Comparison of ENCODE assay signal across 7 mouse cellular contexts in the genomic region with DNA sequence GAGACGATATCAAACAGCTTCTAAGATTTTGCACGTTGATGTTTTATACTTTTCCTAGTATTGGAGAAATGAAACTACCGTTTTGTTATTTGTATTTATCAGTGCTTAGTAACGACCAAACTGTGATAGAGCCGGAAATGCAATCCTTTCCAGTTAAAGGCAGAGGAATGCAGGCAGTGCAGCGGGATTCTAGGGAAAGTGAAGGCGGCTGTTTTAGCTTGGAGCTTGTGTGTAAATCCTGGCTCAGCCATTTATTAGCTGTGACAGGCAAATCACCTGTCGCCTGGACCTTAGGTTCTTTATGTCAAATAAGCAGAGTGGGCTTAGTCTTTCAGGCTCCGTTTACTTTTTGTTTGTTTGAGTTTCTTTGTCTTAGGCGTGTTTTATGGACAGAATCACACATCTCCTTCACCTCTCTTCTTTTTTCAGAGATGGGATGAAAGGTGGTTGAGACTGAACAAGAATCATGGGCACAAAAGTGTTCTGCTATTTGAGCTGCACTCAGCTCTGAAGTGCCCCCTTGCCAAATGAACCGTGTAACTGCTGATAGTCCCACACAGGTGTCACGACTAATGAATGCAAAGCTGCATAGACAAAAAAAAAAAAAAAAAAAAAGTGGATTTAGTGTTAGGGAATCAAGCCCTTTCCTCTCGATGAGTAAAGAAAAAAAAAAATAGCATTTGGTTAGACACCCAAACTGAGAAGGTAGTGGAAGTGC. TPM values are rescaled to one million over a fixed set of nuclear protein-coding genes. Genes with fewer than 3 reads are reported as not detected.
DNase-seq lines count a peak whose midpoint lies in the region; ATAC-seq lines count a peak whose summit lies in the region.

No protein-coding gene starts in this region.

- H3K27me3 ChIP-seq in embryonic facial prominence, embryonic 11.5 days (ENCODE audit: control insufficient read depth, insufficient read depth, low read length): no peaks in the 10 kb centered on the region
- H3K27me3 ChIP-seq in hindbrain, embryonic 12.5 days: no peaks in the 10 kb centered on the region
- no peaks in the 10 kb centered on the region for H3K27me3 ChIP-seq in liver, embryonic 15.5 days
- no peaks in the 10 kb centered on the region for H3K27me3 ChIP-seq in stomach, embryonic 15.5 days (replicated peaks)

- no peaks in the 10 kb centered on the region for H3K9me3 ChIP-seq in embryonic facial prominence, embryonic 11.5 days (replicated peaks; ENCODE audit: control insufficient read depth, low read length)
- no peaks in the 10 kb centered on the region for H3K9me3 ChIP-seq in hindbrain, embryonic 12.5 days (replicated peaks)
- no peaks in the 10 kb centered on the region for H3K9me3 ChIP-seq in liver, embryonic 15.5 days (replicated peaks)
- no peaks in the 10 kb centered on the region for H3K9me3 ChIP-seq in stomach, embryonic 15.5 days

- peak overlapping the region; percentile 77 for H3K4me2 ChIP-seq in embryonic facial prominence, embryonic 11.5 days (ENCODE audit: low read depth, low read length)
- peak overlapping the region; percentile 77 for H3K4me2 ChIP-seq in hindbrain, embryonic 12.5 days (replicated peaks)
- peak overlapping the region; percentile 99 for H3K4me2 ChIP-seq in liver, embryonic 15.5 days
- peak overlapping the region; percentile 95 for H3K4me2 ChIP-seq in stomach, embryonic 15.5 days

- no peak overlapping the region for H3K9ac ChIP-seq in embryonic facial prominence, embryonic 11.5 days (replicated peaks; ENCODE audit: low read length)
- H3K9ac ChIP-seq in hindbrain, embryonic 12.5 days: no peak overlapping the region
- H3K9ac ChIP-seq in liver, embryonic 15.5 days: peak overlapping the region; percentile 13
- H3K9ac ChIP-seq in stomach, embryonic 15.5 days: no peak overlapping the region

- H3K4me1 ChIP-seq in embryonic facial prominence, embryonic 11.5 days (ENCODE audit: control insufficient read depth, insufficient read depth, low read length): no peaks in the 10 kb centered on the region
- H3K4me1 ChIP-seq in hindbrain, embryonic 12.5 days: peaks cover 15% of the 10 kb centered on the region
- peaks cover 37% of the 10 kb centered on the region for H3K4me1 ChIP-seq in liver, embryonic 15.5 days (replicated peaks)
- 0 out of 2 replicates have a peak, but pooled peaks cover 8% of the 10 kb centered on the region for H3K4me1 ChIP-seq in stomach, embryonic 15.5 days

- no peak overlapping the region for H3K27ac ChIP-seq in embryonic facial prominence, embryonic 11.5 days (replicated peaks; ENCODE audit: low read depth, low read length)
- H3K27ac ChIP-seq in hindbrain, embryonic 12.5 days: no peak overlapping the region
- no peak overlapping the region; the same call in none of the 2 replicates for H3K27ac ChIP-seq in liver, embryonic 15.5 days (replicated peaks)
- 0 out of 2 replicates have a peak overlapping the region, but pooled peaks have one; percentile 51 for H3K27ac ChIP-seq in stomach, embryonic 15.5 days

- WGBS in embryonic facial prominence, embryonic 11.5 days: 7% methylated on average over 13 of the region's 13 CpGs
- 9% methylated on average over 13 of the region's 13 CpGs for WGBS in hindbrain, embryonic 12.5 days
- 15% methylated on average over 13 of the region's 13 CpGs for WGBS in liver, embryonic 15.5 days (ENCODE audit: insufficient replicate concordance)
- 10% methylated on average over 13 of the region's 13 CpGs for WGBS in stomach, embryonic 15.5 days

- no peaks in the 10 kb centered on the region for H3K36me3 ChIP-seq in embryonic facial prominence, embryonic 11.5 days (replicated peaks; ENCODE audit: control insufficient read depth, insufficient read depth, low read depth, low read length)
- H3K36me3 ChIP-seq in hindbrain, embryonic 12.5 days: no peaks in the 10 kb centered on the region
- H3K36me3 ChIP-seq in liver, embryonic 15.5 days (replicated peaks): no peaks in the 10 kb centered on the region
- H3K36me3 ChIP-seq in stomach, embryonic 15.5 days: no peaks in the 10 kb centered on the region

- peak; percentile 56 for DNase-seq in Muller cell, postnatal 12 days (ENCODE audit: inconsistent ontology term)
- peak; percentile 57 for DNase-seq in embryonic facial prominence, embryonic 11.5 days (ENCODE audit: low spot score)
- DNase-seq in B cell, adult 2 months: no peak
- DNase-seq in cerebellum, postnatal 14 days: no peak

- H3K4me3 ChIP-seq in embryonic facial prominence, embryonic 11.5 days (ENCODE audit: low read depth, low read length): peak overlapping the region; percentile 69; the same call in 1 of the 2 replicates
- H3K4me3 ChIP-seq in hindbrain, embryonic 12.5 days: peak overlapping the region; percentile 70
- H3K4me3 ChIP-seq in liver, embryonic 15.5 days (replicated peaks): peak overlapping the region; percentile 79
- H3K4me3 ChIP-seq in stomach, embryonic 15.5 days (replicated peaks): peak overlapping the region; percentile 69

- no peak for ATAC-seq in embryonic facial prominence, embryonic 11.5 days (replicated peaks; ENCODE audit: insufficient number of reproducible peaks, low FRiP score, low TSS enrichment, low read depth)
- ATAC-seq in hindbrain, embryonic 12.5 days (ENCODE audit: low FRiP score): no peak
- ATAC-seq in liver, embryonic 15.5 days (ENCODE audit: insufficient read depth): no peak
- ATAC-seq in stomach, embryonic 15.5 days (ENCODE audit: insufficient read depth, low FRiP score, low read depth): no peak

RNA-seq across cellular contexts. Expression of a gene that starts 1.1 kb away (rescaled TPM):
- 5.7 and 7.3 TPM in 2 replicates for polyA plus RNA-seq in embryonic facial prominence, embryonic 11.5 days (2014; fragmentation: Nextera tagmentation; extraction: Ambion mirVana)
- 5.8 and 6.1 TPM in 2 replicates for polyA plus RNA-seq in hindbrain, embryonic 12.5 days (2016; fragmentation: Nextera tagmentation; extraction: Ambion mirVana)
- polyA plus RNA-seq in liver, embryonic 15.5 days (2015; fragmentation: Nextera tagmentation; extraction: Ambion mirVana): 0.86 and 1.0 TPM in 2 replicates
- polyA plus RNA-seq in stomach, embryonic 15.5 days (2015; fragmentation: Nextera tagmentation; extraction: Ambion mirVana): 4.8 TPM in 2 replicates

RNA-seq across cellular contexts. Expression of a gene that starts 40.2 kb away (rescaled TPM):
- polyA plus RNA-seq in embryonic facial prominence, embryonic 11.5 days (2014; fragmentation: Nextera tagmentation; extraction: Ambion mirVana): 382 and 425 TPM in 2 replicates
- 364 and 379 TPM in 2 replicates for polyA plus RNA-seq in hindbrain, embryonic 12.5 days (2016; fragmentation: Nextera tagmentation; extraction: Ambion mirVana)
- polyA plus RNA-seq in liver, embryonic 15.5 days (2015; fragmentation: Nextera tagmentation; extraction: Ambion mirVana): 37.1 and 42.8 TPM in 2 replicates
- polyA plus RNA-seq in stomach, embryonic 15.5 days (2015; fragmentation: Nextera tagmentation; extraction: Ambion mirVana): 98.1 and 104 TPM in 2 replicates

Comparison
In these comparisons a context has a peak if more than half of its experiments do, and no peak if none do; other contexts are left out.
1. DNase-seq: peak in Muller cell, postnatal 12 days (single experiment) and embryonic facial prominence, embryonic 11.5 days (single experiment); none in B cell, adult 2 months (0 of 2) and cerebellum, postnatal 14 days (0 of 2).
2. Peak in every context shown above with its lines, with median percentiles within 50 percentile points of each other: H3K4me2 ChIP-seq and H3K4me3 ChIP-seq.